Comparison of ENCODE assay signal across 8 mouse cellular contexts in genomic region chr19:32320366-32320666, GRCm38 (mm10).
DNase-seq lines count a peak whose midpoint lies in the region; ATAC-seq and TF ChIP-seq lines count a peak whose summit lies in the region.

No protein-coding gene starts in this region.

- H3K9ac ChIP-seq in forebrain, embryonic 14.5 days (ENCODE audit: low read length) = no peak overlapping the region
- H3K9ac ChIP-seq in neural tube, embryonic 12.5 days = no peak overlapping the region

- no peak overlapping the region for H3K4me3 ChIP-seq in forebrain, embryonic 10.5 days
- H3K4me3 ChIP-seq in forebrain, embryonic 14.5 days (ENCODE audit: low read depth, low read length) = no peak overlapping the region
- H3K4me3 ChIP-seq in C2C12 (ENCODE audit: insufficient read depth, poor library complexity, severe bottlenecking) = no peak overlapping the region
- no peak overlapping the region for H3K4me3 ChIP-seq in neural tube, embryonic 12.5 days

- no peaks in the 10 kb centered on the region for H3K9me3 ChIP-seq in forebrain, embryonic 10.5 days
- H3K9me3 ChIP-seq in forebrain, embryonic 14.5 days (replicated peaks; ENCODE audit: control insufficient read depth, low read length) = no peaks in the 10 kb centered on the region
- H3K9me3 ChIP-seq in neural tube, embryonic 12.5 days = no peaks in the 10 kb centered on the region

- TF ChIP-seq CTCF in C2C12 (IDR thresholded peaks at IDR 0.05; ENCODE audit: control insufficient read depth, insufficient read depth, insufficient read length) = peak; percentile 34

- 48% methylated on average over 4 of the region's 4 CpGs for WGBS in forebrain, embryonic 10.5 days
- 48% methylated on average over 4 of the region's 4 CpGs for WGBS in forebrain, embryonic 14.5 days
- 38% methylated on average over 4 of the region's 4 CpGs for WGBS in neural tube, embryonic 12.5 days

- ATAC-seq in forebrain, embryonic 14.5 days = no peak
- 0 out of 2 replicates have a peak, but pooled peaks have one; percentile 41 for ATAC-seq in neural tube, embryonic 12.5 days (ENCODE audit: low FRiP score, low read depth)

- H3K27me3 ChIP-seq in forebrain, embryonic 10.5 days (ENCODE audit: poor library complexity, severe bottlenecking) = peaks cover 80% of the 10 kb centered on the region
- H3K27me3 ChIP-seq in forebrain, embryonic 14.5 days (replicated peaks; ENCODE audit: control insufficient read depth, insufficient read depth, low read length) = no peaks in the 10 kb centered on the region
- no peaks in the 10 kb centered on the region for H3K27me3 ChIP-seq in C2C12 (ENCODE audit: control insufficient read depth, insufficient read depth, insufficient read length)
- no peaks in the 10 kb centered on the region for H3K27me3 ChIP-seq in neural tube, embryonic 12.5 days (replicated peaks)

- H3K79me2 ChIP-seq in C2C12 (ENCODE audit: control insufficient read depth, insufficient read depth) = peaks cover 6% of the 10 kb centered on the region

- H3K4me1 ChIP-seq in forebrain, embryonic 10.5 days = peaks cover 54% of the 10 kb centered on the region
- H3K4me1 ChIP-seq in forebrain, embryonic 14.5 days (ENCODE audit: control insufficient read depth, insufficient read depth, low read length) = 0 out of 2 replicates have a peak, but pooled peaks cover 5% of the 10 kb centered on the region
- H3K4me1 ChIP-seq in neural tube, embryonic 12.5 days = peaks cover 6% of the 10 kb centered on the region; the same call in 1 of the 2 replicates

- peak; percentile 26 for DNase-seq in forebrain, embryonic 10.5 days (ENCODE audit: extremely low spot score, low spot score)
- no peak for DNase-seq in forebrain, embryonic 14.5 days (ENCODE audit: low spot score)
- peak; percentile 27 to 58 for DNase-seq in adrenal gland, postnatal 4 days (ENCODE audit: low spot score in 2 of 2)
- DNase-seq in heart, postnatal 4 days = peak; percentile 71
- DNase-seq in liver = peak; percentile 80
- DNase-seq in thymus, postnatal 14 days = peak; percentile 89

- no peak overlapping the region for H3K4me2 ChIP-seq in forebrain, embryonic 14.5 days (ENCODE audit: low read length)
- no peak overlapping the region for H3K4me2 ChIP-seq in neural tube, embryonic 12.5 days (replicated peaks)

- no peaks in the 10 kb centered on the region for H3K79me3 ChIP-seq in C2C12 (ENCODE audit: low read depth)

- H3K27ac ChIP-seq in forebrain, embryonic 10.5 days = no peak overlapping the region
- H3K27ac ChIP-seq in forebrain, embryonic 14.5 days (ENCODE audit: low read depth, low read length) = no peak overlapping the region
- H3K27ac ChIP-seq in neural tube, embryonic 12.5 days = no peak overlapping the region

- no peak overlapping the region for H3ac ChIP-seq in C2C12 (ENCODE audit: control insufficient read depth, insufficient read length, low read depth)

- no peaks in the 10 kb centered on the region for H3K36me3 ChIP-seq in forebrain, embryonic 10.5 days (replicated peaks)
- no peaks in the 10 kb centered on the region for H3K36me3 ChIP-seq in forebrain, embryonic 14.5 days (ENCODE audit: control insufficient read depth, insufficient read depth, low read length)
- no peaks in the 10 kb centered on the region for H3K36me3 ChIP-seq in C2C12 (ENCODE audit: control insufficient read depth, insufficient read depth)
- no peaks in the 10 kb centered on the region for H3K36me3 ChIP-seq in neural tube, embryonic 12.5 days

TF ChIP-seq in C2C12, 6 proteins besides CTCF, POLR2A, EP300 and RAD21:
- no peak for TF ChIP-seq MAX (IDR thresholded peaks at IDR 0.05)
- peak; percentile 17 for TF ChIP-seq MYOD1 (IDR thresholded peaks at IDR 0.05; ENCODE audit: control insufficient read depth, insufficient read length, low read depth)
